Mouse (Mus musculus) spleen, embryonic (tissue): Measurements from ENCODE around the gene Ppp1r14a.

Experiments used
- CTCF ChIA-PET: fragments of 350-600 bp; sonication (Branson Sonifier 250); formaldehyde crosslinking; loops from one replicate; lab custom pipeline; 2022; lab: Charles Lee

Gene Ppp1r14a

DNA sequence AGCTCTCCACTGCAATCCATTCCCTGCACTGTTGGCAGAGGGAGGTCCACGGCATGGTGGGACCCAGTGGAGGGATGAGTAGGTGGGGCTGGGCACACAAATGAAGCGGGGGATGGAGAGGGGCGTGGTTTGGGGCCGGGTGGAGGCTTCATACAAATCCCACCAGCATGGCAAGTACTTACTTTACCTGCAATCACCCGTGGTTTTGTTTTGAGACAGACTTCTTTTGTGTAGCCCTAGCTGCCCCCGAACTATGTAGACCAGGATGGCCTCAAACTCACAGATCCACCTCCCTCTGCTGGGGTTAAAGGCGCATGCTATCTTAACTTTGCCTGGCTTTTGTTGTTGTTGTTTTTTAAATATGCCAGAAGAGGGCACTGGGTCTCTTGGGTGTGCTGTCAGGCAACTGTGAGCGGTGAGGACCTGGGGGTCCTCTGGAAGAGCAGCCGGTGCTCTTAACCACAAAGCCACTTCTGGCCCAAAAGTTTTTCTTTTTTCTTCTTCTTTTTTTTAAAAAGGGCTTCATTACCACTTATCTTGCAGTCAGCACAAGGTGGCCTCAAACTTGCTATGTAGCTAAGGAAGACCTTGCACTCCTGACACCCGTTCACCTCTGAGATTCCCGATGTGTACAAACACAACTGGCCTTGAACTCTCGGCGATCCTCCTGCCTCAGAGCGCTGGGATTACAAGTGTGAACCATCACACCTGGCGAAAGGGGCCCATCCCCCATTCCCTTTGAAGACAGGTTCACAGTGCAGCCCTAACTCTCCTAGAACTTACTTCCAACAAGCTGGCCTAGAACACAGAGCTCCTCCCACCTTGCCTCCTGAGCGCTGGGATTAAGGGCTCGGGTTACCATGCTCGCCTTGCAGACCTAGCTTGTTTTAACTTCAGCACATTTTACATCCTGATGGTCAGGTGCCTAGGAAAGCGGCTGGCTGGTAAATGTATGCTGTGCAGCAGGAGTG is 30.5 kb downstream of the Ppp1r14a start:
- CTCF ChIA-PET, result interaction anchor here (0.5 kb wide), 1 partner anchor 440 kb away, joined by 5 read pairs; no protein-coding TSS in a partner anchor

GRCm38 (mm10) chr7:29327087-29327486 is 38.0 kb downstream of the Ppp1r14a start:
- CTCF ChIA-PET, result no interaction called here

DNA sequence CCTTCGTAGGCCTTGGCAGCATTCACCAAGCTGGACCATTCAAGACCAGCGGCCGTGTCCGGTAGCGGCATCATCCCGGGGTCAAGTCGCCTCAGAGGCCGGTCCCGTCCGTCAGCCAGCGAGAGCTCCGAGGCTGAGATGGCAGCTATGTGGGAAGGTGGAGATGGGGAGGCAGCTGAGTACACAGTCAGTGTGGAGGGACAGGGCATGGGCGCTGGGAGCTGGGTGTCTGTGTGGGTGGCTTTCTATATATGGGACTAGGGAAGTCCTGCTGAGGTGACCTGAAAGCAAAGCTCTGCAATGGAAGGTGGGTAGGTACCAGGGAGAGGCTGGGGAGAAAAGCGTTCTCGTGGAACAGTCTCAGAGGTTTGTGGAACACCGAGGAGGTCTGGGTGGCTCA is 39.9 kb downstream of the Ppp1r14a start:
- CTCF ChIA-PET, result no interaction called here

DNA sequence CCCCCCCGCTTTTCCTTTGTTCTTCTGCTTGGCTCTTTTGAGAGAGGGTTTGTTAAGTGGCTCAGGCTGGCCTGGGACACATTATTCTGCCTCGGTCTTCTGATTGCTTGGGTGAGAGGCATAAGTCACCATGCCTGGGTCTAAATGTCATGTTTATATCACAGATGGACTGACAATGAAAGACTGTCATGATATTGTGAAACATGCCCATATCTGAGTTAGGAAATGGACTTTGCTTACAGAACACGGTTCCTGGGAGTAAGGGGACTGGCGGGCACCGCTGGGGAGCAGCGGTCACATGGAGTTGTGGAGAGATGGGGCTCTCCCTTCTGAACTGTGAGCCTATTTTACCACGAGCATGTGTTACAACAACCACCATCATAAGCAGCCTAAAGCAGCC is 45.0 kb downstream of the Ppp1r14a start:
- CTCF ChIA-PET, result no interaction called here

GRCm38 (mm10) chr7:29335276-29335675 is 46.2 kb downstream of the Ppp1r14a start:
- CTCF ChIA-PET, result interaction anchor here (0.6 kb wide), 1 partner anchor 125 kb away, joined by 3 read pairs; no protein-coding TSS in a partner anchor

GRCm38 (mm10) chr7:29335841-29336671 is 46.9 kb downstream of the Ppp1r14a start:
- CTCF ChIA-PET, result interaction anchor here (0.6 kb wide), 1 partner anchor 124 kb away, joined by 3 read pairs; no protein-coding TSS in a partner anchor

GRCm38 (mm10) chr7:29336795-29337319 is 47.7 kb downstream of the Ppp1r14a start:
- CTCF ChIA-PET, result no interaction called here

GRCm38 (mm10) chr7:29337766-29338165 is 48.7 kb downstream of the Ppp1r14a start:
- CTCF ChIA-PET, result no interaction called here

GRCm38 (mm10) chr7:29338351-29338919 is 49.3 kb downstream of the Ppp1r14a start:
- CTCF ChIA-PET, result no interaction called here

DNA sequence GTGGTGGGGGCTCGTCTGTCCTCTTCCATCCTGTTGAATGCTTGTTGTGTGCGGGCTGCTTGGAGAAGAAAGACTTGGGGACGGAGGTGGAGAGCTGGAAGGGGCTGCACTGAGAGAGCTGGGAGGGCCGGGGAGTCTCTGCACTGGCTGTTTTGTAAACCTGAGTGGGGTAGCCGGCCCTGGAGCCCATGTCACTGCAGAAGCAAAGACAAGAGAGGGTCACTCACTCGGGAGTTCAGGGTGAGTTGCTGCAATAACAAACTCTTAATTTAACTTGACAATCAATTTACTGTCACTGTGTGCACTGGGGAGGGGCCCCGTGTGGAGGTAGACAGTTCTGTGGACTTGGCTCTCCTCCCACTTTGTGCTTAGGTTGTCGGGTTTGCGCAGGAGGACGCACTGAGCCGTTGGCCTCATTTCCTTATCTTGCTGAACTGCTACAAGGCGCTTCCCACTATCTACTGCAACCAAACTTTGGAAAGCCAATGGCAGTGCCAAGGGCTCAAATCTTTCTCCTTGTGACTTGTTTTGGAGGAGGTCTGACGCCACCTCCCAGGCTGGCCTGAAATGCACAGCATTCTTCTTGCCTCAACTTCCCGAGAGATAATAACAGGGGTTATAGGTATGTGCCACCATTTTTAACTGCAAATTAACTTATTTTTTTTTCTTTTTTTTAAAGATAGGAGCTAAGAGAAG is 50.0 kb downstream of the Ppp1r14a start:
- CTCF ChIA-PET, result no interaction called here

- CTCF ChIA-PET, result no interaction called here
These were observed 51.1 kb downstream of the Ppp1r14a start for GRCm38 (mm10) chr7:29340247-29340646.

- CTCF ChIA-PET, result no interaction called here
These were observed 51.7 kb downstream of the Ppp1r14a start for GRCm38 (mm10) chr7:29340838-29341237.

DNA sequence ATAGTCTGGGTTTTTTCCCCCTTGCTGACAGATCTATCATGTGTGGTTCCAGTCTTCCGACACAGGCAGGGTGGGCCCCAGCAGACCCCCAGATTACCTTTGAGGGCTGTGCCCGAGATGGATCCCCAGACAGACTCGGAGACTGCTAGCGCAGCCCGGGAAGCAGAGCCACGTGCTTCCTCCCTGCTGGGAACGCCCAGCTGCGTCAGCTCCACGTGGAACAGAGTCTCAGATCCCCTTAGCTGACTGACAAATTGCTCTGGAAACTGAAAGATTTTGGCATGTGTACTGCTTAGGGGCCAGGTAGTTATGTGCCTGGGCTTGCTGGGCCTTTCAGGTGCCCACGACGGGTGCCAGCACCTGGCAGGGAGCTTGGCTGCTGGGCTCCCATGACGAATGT is 52.6 kb downstream of the Ppp1r14a start:
- CTCF ChIA-PET, result no interaction called here

DNA sequence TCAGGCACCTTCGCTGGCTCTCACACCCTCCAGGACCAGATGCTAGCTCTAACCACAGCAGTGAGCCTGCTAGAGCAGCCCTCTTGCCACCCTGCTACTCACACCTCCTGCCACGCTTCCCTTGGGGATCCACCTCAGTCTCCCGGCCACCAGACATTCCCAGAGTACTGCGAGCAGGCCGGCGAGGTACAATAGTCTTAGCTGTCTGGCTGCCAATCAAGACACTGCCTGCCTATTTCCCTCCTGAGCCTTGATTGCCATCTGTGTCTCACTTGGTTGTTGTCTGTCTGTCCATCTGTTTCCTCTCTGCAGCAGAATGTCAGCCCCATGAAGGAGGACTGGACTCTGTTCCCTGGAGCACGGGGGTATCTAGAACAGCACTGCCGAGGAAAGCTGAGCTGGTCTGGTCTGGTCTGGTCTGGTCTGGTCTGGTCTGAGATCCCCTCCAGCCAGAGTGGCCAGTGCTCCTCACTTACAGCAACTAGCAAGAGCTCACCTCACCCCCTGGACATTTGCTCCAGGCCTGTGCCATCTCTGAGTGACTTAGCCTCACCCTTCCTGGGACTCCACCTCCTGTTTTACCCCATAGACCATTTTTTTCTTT is 53.5 kb downstream of the Ppp1r14a start:
- CTCF ChIA-PET, result no interaction called here
